9 mouse cellular contexts compared by ENCODE assay signal in the genomic region with DNA sequence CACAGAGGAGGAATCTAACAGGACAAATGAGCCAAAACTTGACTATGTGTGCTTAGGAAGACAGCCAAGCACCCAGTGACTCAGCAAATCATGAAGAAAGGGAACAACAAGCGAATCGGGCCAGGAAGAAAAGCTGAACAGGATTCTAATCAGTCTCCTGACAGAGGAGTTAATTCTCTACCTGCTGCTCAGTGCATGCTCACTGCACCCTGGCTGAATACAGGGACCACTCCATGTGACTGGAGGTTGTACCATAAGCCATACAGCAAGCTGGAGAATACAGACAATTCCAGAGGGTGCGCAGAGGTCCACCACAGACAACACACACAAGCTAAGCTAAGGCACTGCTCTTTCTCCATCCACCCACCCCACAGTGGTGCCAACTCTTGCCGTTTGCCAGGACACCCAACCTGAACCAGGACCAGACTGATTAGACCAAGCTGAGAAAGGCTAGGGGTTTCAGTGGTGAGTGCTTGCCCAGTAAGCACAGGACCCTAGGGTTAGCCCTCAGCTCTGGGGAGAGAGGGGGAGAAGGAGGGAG. TPM values are rescaled to one million over a fixed set of nuclear protein-coding genes. Genes with fewer than 3 reads are reported as not detected.
DNase-seq lines count a peak whose midpoint lies in the region; ATAC-seq and TF ChIP-seq lines count a peak whose summit lies in the region.
"Had no signal": no experiment of that assay in that cellular context is flagged by ENCODE, and none has a peak within 500 bp of the region (broad histone marks: within the 10 kb centered on the region; RNA-seq: fewer than 3 reads in every experiment).

No protein-coding gene starts in this region.

- H3K4me3 ChIP-seq in hindbrain, embryonic 15.5 days: no peak overlapping the region
- H3K4me3 ChIP-seq in hindbrain, embryonic 12.5 days: no peak overlapping the region
- H3K4me3 ChIP-seq in layer of hippocampus, adult 2 months: peak overlapping the region; percentile 35; the same call in 1 of the 2 replicates

- 0 out of 2 replicates have a peak overlapping the region, but pooled peaks have one; percentile 4 for H3K4me2 ChIP-seq in hindbrain, embryonic 15.5 days
- no peak overlapping the region for H3K4me2 ChIP-seq in hindbrain, embryonic 12.5 days (replicated peaks)

- 72% methylated on average over 4 of the region's 4 CpGs for WGBS in hindbrain, embryonic 15.5 days
- WGBS in hindbrain, embryonic 12.5 days: 89% methylated on average over 4 of the region's 4 CpGs

- H3K4me1 ChIP-seq in hindbrain, embryonic 15.5 days (replicated peaks): peaks cover 32% of the 10 kb centered on the region
- peaks cover 15% of the 10 kb centered on the region for H3K4me1 ChIP-seq in hindbrain, embryonic 12.5 days

- no peak overlapping the region for H3K27ac ChIP-seq in hindbrain, embryonic 15.5 days (replicated peaks)
- no peak overlapping the region for H3K27ac ChIP-seq in hindbrain, embryonic 12.5 days
- peak overlapping the region; percentile 91 for H3K27ac ChIP-seq in layer of hippocampus, adult 2 months

- peak; percentile 11 for DNase-seq in ZHBTc4 (ENCODE audit: low read depth, low spot score)
- DNase-seq in gastrocnemius, postnatal 36 days: peak; percentile 51 to 53
- peak; percentile 65 to 81 for DNase-seq in layer of hippocampus, adult 2 months (ENCODE audit: low spot score in 2 of 2)
- DNase-seq in lung, postnatal 36 days: peak; percentile 90
- no peak for DNase-seq in spleen, adult 18-20 months
- no peak for DNase-seq in embryo, embryonic 10.5 days (ENCODE audit: low spot score)

- no peak for TF ChIP-seq CTCF in layer of hippocampus, adult 2 months (conservative IDR thresholded peaks at IDR 0.05)

- H3K9ac ChIP-seq in hindbrain, embryonic 15.5 days: no peak overlapping the region
- H3K9ac ChIP-seq in hindbrain, embryonic 12.5 days: no peak overlapping the region

- no peaks in the 10 kb centered on the region for H3K27me3 ChIP-seq in hindbrain, embryonic 15.5 days
- no peaks in the 10 kb centered on the region; the same call in 1 of the 2 replicates for H3K27me3 ChIP-seq in hindbrain, embryonic 12.5 days

- intact Hi-C loops in gastrocnemius, postnatal 36 days (cut with DNase I): no loop called here

- no peaks in the 10 kb centered on the region for H3K36me3 ChIP-seq in hindbrain, embryonic 15.5 days
- H3K36me3 ChIP-seq in hindbrain, embryonic 12.5 days: no peaks in the 10 kb centered on the region

- no peaks in the 10 kb centered on the region for H3K9me3 ChIP-seq in hindbrain, embryonic 15.5 days
- no peaks in the 10 kb centered on the region for H3K9me3 ChIP-seq in hindbrain, embryonic 12.5 days (replicated peaks)

- no peak for ATAC-seq in hindbrain, embryonic 15.5 days (ENCODE audit: low FRiP score, low read depth)
- ATAC-seq in hindbrain, embryonic 12.5 days (ENCODE audit: low FRiP score): no peak

RNA-seq across cellular contexts. Expression of gene Gstm1, which starts 4.4 kb away (rescaled TPM):
- 122 and 136 TPM in 2 replicates for polyA plus RNA-seq in hindbrain, embryonic 15.5 days (2015; fragmentation: Nextera tagmentation; extraction: Ambion mirVana)
- 24.1 and 26.8 TPM in 2 replicates for polyA plus RNA-seq in hindbrain, embryonic 12.5 days (2016; fragmentation: Nextera tagmentation; extraction: Ambion mirVana)
- 100 to 1,000 TPM; 138 to 202 TPM for total RNA-seq in gastrocnemius, postnatal 36 days (2021)
- total RNA-seq in layer of hippocampus, adult 2 months (2021): 100 to 1,000 TPM; 350 to 371 TPM

RNA-seq across cellular contexts. Expression of gene Gstm2, which starts 27.1 kb away (rescaled TPM):
- polyA plus RNA-seq in hindbrain, embryonic 15.5 days (2015; fragmentation: Nextera tagmentation; extraction: Ambion mirVana): 10.9 and 11.4 TPM in 2 replicates
- 23.3 and 23.4 TPM in 2 replicates for polyA plus RNA-seq in hindbrain, embryonic 12.5 days (2016; fragmentation: Nextera tagmentation; extraction: Ambion mirVana)
- 100 to 1,000 TPM in 1 of 2 experiments, 10 to 100 TPM in 1; 51.9 to 103 TPM for total RNA-seq in gastrocnemius, postnatal 36 days (2021)
- 1 to 10 TPM; 2.3 to 3.6 TPM for total RNA-seq in layer of hippocampus, adult 2 months (2021)

RNA-seq across cellular contexts. Expression of gene Gstm4, which starts 31.3 kb away (rescaled TPM):
- 18.2 and 18.6 TPM in 2 replicates for polyA plus RNA-seq in hindbrain, embryonic 15.5 days (2015; fragmentation: Nextera tagmentation; extraction: Ambion mirVana)
- 12.1 and 12.5 TPM in 2 replicates for polyA plus RNA-seq in hindbrain, embryonic 12.5 days (2016; fragmentation: Nextera tagmentation; extraction: Ambion mirVana)
- 10 to 100 TPM; 11.3 to 13.5 TPM for total RNA-seq in gastrocnemius, postnatal 36 days (2021)
- 10 to 100 TPM; 11.5 to 12.3 TPM for total RNA-seq in layer of hippocampus, adult 2 months (2021)

RNA-seq across cellular contexts. Expression of gene Gstm3, which starts 44.3 kb away (rescaled TPM):
- 0.12 TPM in 2 replicates for polyA plus RNA-seq in hindbrain, embryonic 15.5 days (2015; fragmentation: Nextera tagmentation; extraction: Ambion mirVana)
- not detected in 2 replicates for polyA plus RNA-seq in hindbrain, embryonic 12.5 days (2016; fragmentation: Nextera tagmentation; extraction: Ambion mirVana)
- not detected for total RNA-seq in gastrocnemius, postnatal 36 days (2021)
- not detected for total RNA-seq in layer of hippocampus, adult 2 months (2021)
- polyA plus RNA-seq: limb, embryonic 11.5 days had no signal

Comparison
In these comparisons a context has a peak if more than half of its experiments do, and no peak if none do; other contexts are left out.
1. DNase-seq: peak in ZHBTc4 (single experiment), gastrocnemius, postnatal 36 days (2 of 2), layer of hippocampus, adult 2 months (2 of 2) and lung, postnatal 36 days (single experiment); none in spleen, adult 18-20 months (0 of 2) and embryo, embryonic 10.5 days (single experiment).
2. RNA of gene Gstm2, which starts 27.1 kb away (total RNA-seq): 51.9 to 103 TPM in gastrocnemius, postnatal 36 days; 2.3 to 3.6 TPM in layer of hippocampus, adult 2 months; every median in the first group is over 10 times any median in the second.